Mouse (Mus musculus) embryonic facial prominence, embryonic 14.5 days (tissue): ENCODE data around the gene Prrg3. TPM values are rescaled to one million over a fixed set of nuclear protein-coding genes. Genes with fewer than 3 reads are reported as not detected.

ENCODE experiments used
- ATAC-seq: fragments of 200-750 bp; cut with Nextera tagmentation; 2 replicates; pipeline ENCODE4 v1.8.0; 2017; ENCODE audit warnings: low read depth, moderate number of reproducible peaks, moderate TSS enrichment
- DNase-seq: peaks from one replicate; pipeline ENCODE4 v3.0.0-alpha.2; 2015; ENCODE audit warnings: low spot score
- H3K27ac ChIP-seq: fragments of 300-500 bp; sonication (generic); replicated peaks from 2 replicates; pipeline ENCODE4 v1.5.1; 2014; ENCODE audit warnings: low read depth, mild to moderate bottlenecking, low read length, moderate library complexity
- H3K27me3 ChIP-seq: fragments of 300-500 bp; sonication (generic); replicated peaks from 2 replicates; pipeline ENCODE4 v1.6.1; 2014; ENCODE audit warnings: low read length; ENCODE audit not compliant: control insufficient read depth, insufficient read depth
- H3K36me3 ChIP-seq: fragments of 300-500 bp; sonication (generic); 2 replicates; pipeline ENCODE4 v1.6.1; 2014; ENCODE audit warnings: low read length, mixed read lengths; ENCODE audit not compliant: control insufficient read depth, insufficient read depth
- H3K4me1 ChIP-seq: fragments of 300-500 bp; sonication (generic); 2 replicates; pipeline ENCODE4 v1.6.1; 2014; ENCODE audit warnings: antibody characterized with exemption, low read length; ENCODE audit not compliant: control insufficient read depth, insufficient read depth
- H3K4me2 ChIP-seq: fragments of 300-500 bp; sonication (generic); 2 replicates; pipeline ENCODE4 v1.6.1; 2014; ENCODE audit warnings: low read depth, mild to moderate bottlenecking, low read length, moderate library complexity, mixed read lengths
- H3K4me3 ChIP-seq: fragments of 300-500 bp; sonication (generic); 2 replicates; pipeline ENCODE4 v1.5.1; 2014; ENCODE audit warnings: low read depth, mild to moderate bottlenecking, low read length
- H3K9ac ChIP-seq: fragments of 300-500 bp; sonication (generic); 2 replicates; pipeline ENCODE4 v1.6.1; 2014; ENCODE audit warnings: low read depth, mild to moderate bottlenecking, low read length, moderate library complexity, mixed read lengths
- H3K9me3 ChIP-seq: fragments of 300-500 bp; sonication (generic); 2 replicates; pipeline ENCODE4 v1.6.1; 2016; ENCODE audit warnings: low read length; ENCODE audit not compliant: control insufficient read depth
- WGBS: fragments of 180-500 bp; shearing (Covaris S2); extraction: QIAGEN DNeasy Blood & Tissue Kit; methylation state at CpG from one replicate; pipeline ENCODE4 v1.1.7; 2014; 5-methylcytosine and 5-hydroxymethylcytosine counted together
- polyA plus RNA-seq: library from polyadenylated mRNA; unstranded; fragments of >200 nt; fragmentation: Nextera tagmentation; extraction: Ambion mirVana; gene quantifications from 2 replicates; pipeline ENCODE4 v1.2.1, GENCODE M21; 2014

Prrg3 gene
- polyA plus RNA-seq, 1 experiment from 2014 or later = 14.6 TPM

DNA sequence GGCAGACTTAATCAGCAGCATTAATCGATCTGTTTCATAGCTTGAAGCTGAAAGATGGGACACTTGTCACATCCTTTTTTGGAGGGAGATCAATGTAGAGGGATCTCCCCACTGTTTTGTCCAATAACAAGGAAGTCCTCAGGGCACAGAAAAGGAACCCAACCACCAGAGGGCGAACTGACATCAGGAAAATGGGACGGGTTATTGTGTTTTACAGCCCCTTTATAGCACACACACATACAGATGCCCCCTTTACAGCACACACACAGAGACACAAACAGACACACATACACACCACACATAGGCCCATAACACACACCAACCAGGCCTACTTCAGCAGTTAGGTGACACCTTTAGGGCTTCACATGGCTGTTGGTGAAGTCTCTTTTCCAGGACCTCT lies 50.4 kb downstream of the Prrg3 start:
- Histone ChIP-seq H3K9me3 (no peaks in the 10 kb centered on the region), H3K36me3 (no peaks in the 10 kb centered on the region), H3K4me1 (no peaks in the 10 kb centered on the region), H3K4me3 (no peak overlapping the region), H3K27me3 (no peaks in the 10 kb centered on the region), H3K4me2 (no peak overlapping the region), H3K9ac (no peak overlapping the region), H3K27ac (no peak overlapping the region)
- 28% methylated on average over 3 of the region's 3 CpGs for whole genome bisulfite sequencing
- DNase-seq (no peak), ATAC-seq (no peak)

DNA sequence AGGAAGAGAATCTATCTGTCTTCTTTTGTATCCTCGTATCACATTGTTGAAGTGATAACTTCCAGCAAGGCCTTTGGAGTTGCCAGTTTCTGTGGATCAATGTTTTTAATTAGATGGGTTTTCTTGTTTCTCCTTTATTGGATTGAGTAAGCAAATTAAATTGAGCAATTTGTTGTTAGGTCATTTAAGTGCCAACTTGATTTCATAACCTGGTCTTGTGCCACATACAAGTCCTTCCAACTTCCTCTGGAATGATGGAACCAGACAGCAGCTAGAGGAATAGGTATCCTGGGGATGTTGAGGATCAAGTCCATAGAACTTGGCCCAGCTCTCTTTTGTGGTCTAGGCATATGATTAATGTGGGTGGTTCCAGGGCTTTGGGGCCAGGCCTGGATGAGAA lies 59.8 kb downstream of the Prrg3 start:
- H3K9me3 ChIP-seq = no peaks in the 10 kb centered on the region
- no peaks in the 10 kb centered on the region for H3K36me3 ChIP-seq
- H3K4me3 ChIP-seq = no peak overlapping the region
- H3K4me1 ChIP-seq = no peaks in the 10 kb centered on the region
- 91% methylated on average over 1 of the region's 1 CpGs for WGBS
- no peaks in the 10 kb centered on the region for H3K27me3 ChIP-seq
- H3K27ac ChIP-seq = no peak overlapping the region
- no peak overlapping the region for H3K4me2 ChIP-seq
- H3K9ac ChIP-seq = no peak overlapping the region
- no peak for DNase-seq
- ATAC-seq = no peak

Other genes with a start within 250 kb of the Prrg3 start
- 61.1 and 66.3 TPM in 2 replicates for gene Vma21, start 146.7 kb upstream of the Prrg3 start, polyA plus RNA-seq
- 0.25 and 0.46 TPM in 2 replicates for gene Gm1141, start 41.6 kb upstream of the Prrg3 start, polyA plus RNA-seq
- gene Fate1, start 10.4 kb downstream of the Prrg3 start, polyA plus RNA-seq = not detected in 2 replicates
- 1.1 and 2.9 TPM in 2 replicates for gene Cnga2, start 29.2 kb downstream of the Prrg3 start, polyA plus RNA-seq